Mouse (Mus musculus) testis, adult 2 months (tissue): ENCODE results near the gene Mapk1.

Source experiments
- CTCF ChIP-seq: fragments of 200-500 bp; IDR thresholded peaks from 2 replicates; pipeline ENCODE4 v1.5.1; 2012; ENCODE audit warnings: low read depth, mild to moderate bottlenecking, inconsistent platforms, low read length, moderate library complexity; ENCODE audit not compliant: control insufficient read depth, insufficient read depth, insufficient replicate concordance
- POLR2A ChIP-seq: fragments of 200-500 bp; IDR thresholded peaks from 2 replicates; pipeline ENCODE4 v1.6.1; 2012; ENCODE audit warnings: low read depth, mild to moderate bottlenecking, inconsistent platforms, low read length, moderate library complexity; ENCODE audit not compliant: control insufficient read depth

GRCm38 (mm10) chr16:16978061-16978460 is 5.1 kb upstream of the Mapk1 start:
- TF ChIP-seq CTCF (no peak), POLR2A (no peak)
